Mouse (Mus musculus) liver, embryonic 14.5 days (tissue): ENCODE measurements around the gene Pgghg.

Experiments used
- CTCF ChIP-seq: IDR thresholded peaks from 2 replicates; pipeline ENCODE4 v1.5.1; 2016; ENCODE audit warnings: antibody characterized with exemption, low read depth, control low read depth
- EP300 ChIP-seq: IDR thresholded peaks from 2 replicates; pipeline ENCODE4 v1.6.1; 2016; ENCODE audit warnings: antibody characterized with exemption, low read depth

DNA sequence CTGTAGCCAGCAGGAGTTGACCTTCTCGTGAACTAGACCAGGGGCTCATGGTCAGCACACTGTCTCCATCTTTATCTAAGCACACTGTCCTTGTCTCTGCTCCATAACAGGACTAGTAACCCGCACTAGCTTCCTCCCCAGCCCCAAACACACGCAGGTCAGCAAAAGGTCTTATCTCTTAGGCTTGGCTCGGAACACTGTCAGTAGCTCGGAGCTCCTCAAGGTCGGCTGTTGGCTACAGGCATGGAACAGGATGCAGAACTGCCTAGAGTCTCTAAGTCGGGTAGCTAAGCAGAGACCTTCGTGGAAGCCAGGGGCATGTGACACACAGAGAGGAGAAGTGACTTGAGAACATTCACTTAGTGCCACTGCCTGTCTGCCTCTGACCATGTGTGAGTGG lies 7.0 kb downstream of the Pgghg start:
- TF ChIP-seq CTCF, result no peak
- no peak for TF ChIP-seq EP300
